Mouse (Mus musculus) embryo, embryonic 10 days (tissue): ENCODE data around the gene Tm7sf3.

Source experiments
- DNase-seq: peaks from one replicate; pipeline ENCODE4 v3.0.0-alpha.2; 2015; ENCODE audit warnings: low spot score

The Tm7sf3 gene

DNA sequence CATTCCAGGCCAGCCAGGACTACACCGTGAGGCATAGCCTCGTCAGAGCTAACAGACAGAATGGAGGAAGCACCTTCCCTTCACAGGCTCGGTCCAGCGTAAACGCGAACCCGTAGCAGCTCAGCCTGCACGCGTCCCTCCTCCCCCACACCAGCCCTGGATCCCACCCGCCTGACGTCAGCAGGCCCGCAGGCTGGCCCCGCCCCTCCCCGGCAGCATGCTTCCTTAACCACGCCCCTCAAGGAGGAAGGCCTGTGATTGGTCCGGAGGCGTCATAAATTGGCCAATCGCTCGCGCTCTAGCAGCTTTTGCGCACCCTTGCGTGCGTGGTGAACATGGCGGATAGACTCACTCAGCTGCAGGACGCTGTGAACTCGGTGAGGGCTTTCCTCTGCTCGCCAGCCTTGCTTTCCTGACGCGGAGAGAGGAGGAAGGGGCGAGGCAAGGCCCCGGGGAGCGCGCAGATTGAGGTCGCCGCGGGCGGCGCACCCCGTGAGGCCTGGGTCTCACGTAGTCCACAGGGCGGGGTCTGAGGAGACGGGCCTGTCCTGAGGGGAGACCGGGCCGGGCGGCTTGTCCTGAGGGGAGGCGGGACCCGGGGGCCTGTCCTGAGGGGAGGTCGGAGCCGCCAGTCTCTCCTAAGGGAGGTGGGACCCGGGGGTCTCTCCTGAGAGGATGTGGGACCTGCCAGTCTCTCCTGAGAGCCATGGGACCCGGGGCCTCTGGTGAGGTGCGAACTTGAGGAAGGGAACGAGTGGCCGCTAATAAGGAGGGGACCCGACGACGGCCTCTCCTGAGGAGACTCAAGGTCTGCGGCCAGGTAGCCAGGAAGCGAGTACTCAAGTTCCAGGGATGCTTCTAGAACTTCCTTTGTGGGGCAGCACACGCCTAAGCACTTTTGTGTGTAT is at the start of gene Tm7sf3, which contains the start of gene Med21:
Gene Tm7sf3 (minus strand): TSS at position 549 of the 908 bp plus-strand sequence.
Gene Med21 (plus strand): TSS at position 272 of the 908 bp plus-strand sequence.
- DNase-seq: peak; percentile 98

GRCm38 (mm10) chr6:146688861-146689260 is 46.2 kb upstream of the Tm7sf3 start:
- no peak for DNase-seq

DNA sequence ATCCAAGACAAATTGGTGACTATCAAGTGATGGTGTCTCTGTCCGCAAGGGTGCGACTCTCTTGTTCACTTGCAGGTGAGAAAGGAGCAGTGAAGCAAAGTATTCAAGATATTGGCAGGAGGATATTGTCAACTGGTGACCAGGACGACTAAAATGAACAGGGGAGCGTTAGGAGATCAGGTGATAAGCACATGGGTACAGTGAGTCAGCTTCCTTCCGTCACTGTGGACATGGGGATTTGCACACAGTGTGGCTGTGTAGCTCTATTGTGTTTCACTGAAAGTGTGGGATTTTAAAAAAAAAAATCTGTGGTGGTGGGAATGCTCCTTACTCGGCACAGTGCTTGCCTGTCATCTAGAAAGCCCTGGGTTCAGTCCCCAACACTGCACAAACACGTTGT is 45.4 kb upstream of the Tm7sf3 start:
- no peak for DNase-seq

DNA sequence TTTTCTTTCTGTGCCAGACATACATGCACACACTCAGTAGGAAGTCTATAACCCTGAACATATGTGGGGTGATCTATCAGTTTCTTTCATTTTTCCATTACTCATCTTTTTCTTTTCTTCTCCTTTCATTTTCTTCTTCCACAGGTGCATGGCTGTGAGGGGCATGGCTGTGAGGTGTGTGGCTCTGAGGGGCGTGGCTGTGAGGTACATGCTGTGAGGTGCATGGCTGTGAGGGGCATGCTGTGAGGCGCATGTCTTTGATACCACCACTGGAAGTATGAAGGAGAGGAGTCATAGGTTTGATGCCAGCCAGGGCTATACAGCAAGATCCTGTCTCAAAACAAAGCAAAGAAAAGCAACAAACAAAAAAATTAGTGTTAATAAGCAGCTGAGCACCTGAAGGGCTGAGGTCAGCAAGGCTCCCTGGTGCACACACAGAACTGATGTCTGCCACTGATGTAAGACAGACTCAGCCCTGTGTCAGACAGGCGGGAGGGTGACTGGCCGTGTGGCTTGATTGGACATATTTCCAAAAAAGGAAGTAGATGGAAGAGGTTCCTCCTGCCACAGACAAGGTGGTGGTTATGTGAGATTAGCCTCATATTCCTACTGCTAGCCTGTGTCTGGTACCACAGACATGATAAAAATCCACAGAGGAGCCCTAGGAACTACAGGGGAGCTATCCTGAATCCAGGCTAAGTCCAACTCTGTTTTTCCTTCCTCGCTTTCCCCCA is 44.0 kb upstream of the Tm7sf3 start:
- no peak for DNase-seq

DNA sequence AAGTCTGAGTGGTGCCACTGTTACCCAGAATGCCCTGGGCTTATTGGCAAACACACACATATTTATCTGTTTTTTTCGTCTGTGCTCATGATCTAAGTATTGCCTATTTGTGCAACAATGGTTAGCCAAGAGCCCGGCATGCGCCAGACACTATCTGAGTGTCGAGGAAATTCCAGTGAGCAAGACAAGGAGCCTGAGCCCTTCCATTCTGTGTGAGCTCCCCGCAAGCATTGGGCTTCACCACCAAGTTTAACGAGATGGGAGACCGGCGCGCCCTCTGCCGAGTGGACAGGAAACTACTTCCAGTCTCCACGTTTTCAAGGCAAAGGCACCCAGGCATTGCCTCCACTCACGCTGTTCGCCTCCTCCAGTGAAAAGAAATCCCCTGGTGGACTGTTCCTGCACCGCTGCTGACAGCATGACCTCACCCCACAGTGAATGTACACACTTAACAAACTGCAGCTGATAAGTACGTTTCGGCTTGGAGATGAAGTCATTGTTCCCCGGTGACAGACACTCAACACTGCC is 43.2 kb upstream of the Tm7sf3 start:
- peak; percentile 11 for DNase-seq

DNA sequence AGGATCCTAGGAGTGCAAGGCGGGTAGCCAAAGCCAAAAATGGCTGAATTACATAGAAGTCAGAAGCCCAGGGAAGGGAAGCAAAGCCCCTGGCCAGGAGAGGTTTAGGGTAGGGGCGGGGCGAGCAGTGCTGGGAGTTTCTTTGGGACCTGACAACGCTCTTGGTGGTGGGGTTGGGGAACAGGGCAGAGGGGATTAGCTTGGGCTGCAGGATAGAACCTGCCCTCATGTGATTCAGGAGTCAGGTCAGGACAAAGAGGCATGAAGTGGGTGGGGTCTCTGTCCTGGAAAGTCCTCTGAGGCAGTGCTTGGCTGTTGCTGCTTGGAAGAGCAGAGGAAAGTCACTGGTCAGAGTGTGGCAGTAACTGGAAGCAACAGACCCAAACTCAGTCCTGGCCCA is 41.3 kb upstream of the Tm7sf3 start:
- no peak for DNase-seq

DNA sequence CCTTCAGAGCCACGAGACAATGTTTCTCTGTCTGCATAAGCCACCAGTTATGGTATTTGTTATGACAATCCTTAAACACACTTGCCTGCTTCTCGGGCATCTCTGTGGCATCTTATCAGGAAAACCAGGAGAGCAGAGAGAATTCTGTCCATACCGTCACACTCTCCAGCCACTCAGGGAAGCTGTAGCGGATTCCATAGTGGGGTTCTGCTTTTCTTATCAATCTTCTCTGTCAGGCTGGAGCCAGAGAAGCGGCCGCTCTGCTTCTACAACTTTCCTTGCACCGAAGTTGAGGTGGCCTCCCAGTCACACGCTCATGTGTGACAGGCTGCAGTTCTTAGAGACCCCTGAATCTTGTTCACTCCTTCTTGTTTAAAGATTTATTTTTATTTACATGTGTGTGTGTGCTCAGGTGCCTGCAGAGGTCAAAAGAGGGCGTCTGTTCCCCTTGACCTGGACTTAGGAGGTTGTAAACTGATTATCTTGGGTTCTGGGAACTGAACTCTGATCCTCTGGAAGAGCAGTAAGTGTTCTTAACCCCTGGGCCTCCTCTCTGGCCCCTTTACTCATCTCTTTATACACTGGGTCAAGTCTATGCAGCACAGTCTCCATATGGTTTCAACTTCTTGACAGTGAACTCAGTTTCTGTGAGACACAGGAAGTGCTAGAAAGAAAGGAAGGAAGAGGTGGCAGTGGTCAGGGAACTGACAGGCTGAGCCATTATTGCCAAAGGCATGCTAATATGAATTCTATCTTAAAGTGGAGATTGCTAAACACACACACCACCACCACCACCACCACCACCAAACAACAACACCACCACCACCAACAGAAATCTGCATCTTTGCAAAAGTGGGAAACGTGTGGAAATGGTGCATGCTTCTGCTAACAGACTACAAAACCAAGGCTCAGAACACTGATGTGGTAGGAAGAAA is 35.8 kb upstream of the Tm7sf3 start:
- no peak for DNase-seq

DNA sequence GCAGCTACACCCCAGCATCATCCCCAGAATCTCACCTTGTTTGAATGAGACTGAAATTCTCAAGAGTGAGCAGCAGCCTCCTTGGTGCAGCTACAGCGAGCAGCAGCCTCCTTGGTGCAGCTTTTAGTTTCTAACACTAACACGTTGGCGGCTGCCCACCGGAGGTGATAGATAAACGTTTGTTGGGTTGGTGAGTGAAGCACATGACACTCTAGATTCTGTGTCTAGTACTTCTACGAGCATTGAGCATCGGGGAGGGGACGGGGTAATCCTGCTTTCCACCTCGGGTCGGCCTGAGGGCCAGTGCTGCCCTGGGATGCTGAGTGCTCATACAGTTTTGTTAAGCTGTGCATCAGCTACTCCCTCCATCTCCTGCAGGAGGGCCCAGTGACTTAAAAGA is 34.3 kb upstream of the Tm7sf3 start:
- DNase-seq: no peak

DNA sequence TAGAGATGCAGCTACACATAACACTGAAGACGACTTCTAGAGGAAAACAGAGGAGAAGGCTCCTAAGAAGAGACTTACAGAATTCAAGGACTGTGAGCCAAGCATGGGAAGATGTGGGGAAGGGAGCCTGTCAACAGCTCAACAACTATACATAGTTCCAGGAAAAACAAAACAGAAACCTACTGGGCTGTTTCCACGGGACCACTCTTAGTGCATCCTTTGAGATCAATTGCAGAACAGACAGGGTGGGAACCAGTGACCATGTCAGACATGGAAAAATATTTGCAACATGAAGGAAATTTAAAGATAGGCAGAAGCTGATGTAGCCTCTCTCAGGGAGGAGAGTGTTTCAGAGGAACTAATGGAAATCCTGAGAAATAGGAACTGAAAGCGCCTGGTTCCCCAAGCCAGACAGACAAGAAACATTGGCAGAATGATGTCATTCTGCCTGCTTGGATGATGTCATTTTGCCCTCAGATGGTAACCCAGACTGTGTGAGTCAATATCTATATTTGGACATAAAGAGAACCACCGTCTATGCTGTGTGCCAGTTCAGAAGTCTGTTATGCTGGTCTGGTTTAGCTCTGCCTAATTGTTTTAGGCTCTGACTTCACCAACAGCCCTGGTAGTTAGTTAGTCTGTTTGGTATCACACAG is 32.4 kb upstream of the Tm7sf3 start:
- DNase-seq: no peak

GRCm38 (mm10) chr6:146674420-146674819 is 31.8 kb upstream of the Tm7sf3 start:
- no peak for DNase-seq

- no peak for DNase-seq
Measured at GRCm38 (mm10) chr6:146673696-146674095, 31.1 kb upstream of the Tm7sf3 start.

DNA sequence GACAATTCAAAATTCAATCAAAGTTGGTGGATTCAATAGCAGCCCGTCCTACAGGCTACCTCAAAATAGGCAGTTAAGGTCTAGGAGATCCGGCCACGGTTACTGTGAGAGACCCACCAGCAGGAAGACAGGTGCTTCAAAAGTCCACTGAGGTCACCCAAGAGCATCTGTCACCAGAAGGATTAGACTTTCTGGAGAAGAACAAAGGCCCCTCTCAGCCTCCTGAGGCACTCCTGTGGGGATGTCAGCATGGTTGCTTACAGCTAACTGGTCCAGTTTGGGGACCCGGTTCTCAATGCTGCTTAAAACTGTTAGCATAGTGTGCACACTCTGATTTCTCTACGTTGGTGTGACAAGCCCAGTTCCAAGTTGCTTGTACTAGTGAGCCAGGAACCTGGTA is 29.5 kb upstream of the Tm7sf3 start:
- no peak for DNase-seq

GRCm38 (mm10) chr6:146670956-146671855 is 28.6 kb upstream of the Tm7sf3 start:
- no peak for DNase-seq

DNA sequence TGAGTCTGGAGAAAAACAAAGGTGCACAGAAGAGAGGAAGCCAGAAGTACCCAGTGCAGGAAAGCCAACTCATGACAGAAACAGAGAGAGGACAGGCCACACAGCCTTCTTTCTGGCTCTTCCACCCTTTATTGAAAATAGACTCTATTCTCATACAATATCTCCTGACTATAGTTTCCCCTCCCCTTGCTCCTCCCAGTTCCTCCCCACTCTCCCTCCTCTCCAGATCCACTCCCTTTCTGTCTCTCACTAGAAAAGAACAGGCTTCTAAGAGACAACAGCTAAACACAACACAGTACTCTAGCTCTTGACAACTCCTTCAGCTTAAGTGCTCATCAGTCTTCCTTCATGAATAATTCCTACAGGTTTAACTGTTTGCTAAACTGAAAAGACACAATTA is 26.0 kb upstream of the Tm7sf3 start:
- DNase-seq: no peak

GRCm38 (mm10) chr6:146666811-146667210 is 24.2 kb upstream of the Tm7sf3 start:
- no peak for DNase-seq

GRCm38 (mm10) chr6:146665408-146665807 is 22.8 kb upstream of the Tm7sf3 start:
- DNase-seq: no peak

- DNase-seq: no peak
Measured at GRCm38 (mm10) chr6:146664917-146665316, 22.3 kb upstream of the Tm7sf3 start.

DNA sequence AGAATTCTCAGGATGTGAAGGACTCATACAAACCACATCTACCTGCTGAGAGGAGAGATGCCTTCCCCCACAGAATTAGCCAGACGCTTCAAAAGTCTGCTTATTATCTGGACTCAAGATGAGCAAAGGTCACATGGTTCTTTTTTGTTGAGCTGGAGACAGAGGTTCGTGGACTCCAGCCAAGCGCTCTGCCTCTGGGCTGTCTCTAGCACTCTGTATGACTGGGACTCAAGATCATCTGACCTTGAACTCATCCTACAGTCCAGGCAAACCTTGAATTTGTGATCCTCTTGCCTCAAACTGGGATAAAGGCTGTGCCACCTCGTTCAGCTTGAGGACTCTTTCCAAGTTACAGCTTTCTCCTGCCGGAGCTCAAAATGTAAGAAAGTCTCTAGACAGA is 21.5 kb upstream of the Tm7sf3 start:
- no peak for DNase-seq

DNA sequence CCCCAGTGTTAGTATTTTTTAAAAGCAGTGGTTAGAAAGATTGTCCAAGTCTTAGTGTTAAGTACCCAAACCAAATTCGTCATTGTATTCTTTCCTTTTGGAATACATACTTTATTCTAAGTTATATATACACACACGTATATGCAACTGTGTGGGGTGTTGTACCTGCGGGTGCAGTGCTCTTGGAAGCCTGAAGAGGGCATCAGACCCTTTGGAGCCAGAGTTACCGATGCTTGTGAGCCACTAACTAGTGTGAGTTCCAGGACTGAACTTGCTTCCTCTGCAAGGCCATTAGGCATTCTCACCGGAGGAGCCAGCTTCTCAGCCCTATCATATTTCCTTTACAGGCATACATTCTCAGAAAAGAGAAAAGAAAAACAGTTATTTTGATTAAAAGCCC is 20.1 kb upstream of the Tm7sf3 start:
- peak; percentile 70 for DNase-seq

DNA sequence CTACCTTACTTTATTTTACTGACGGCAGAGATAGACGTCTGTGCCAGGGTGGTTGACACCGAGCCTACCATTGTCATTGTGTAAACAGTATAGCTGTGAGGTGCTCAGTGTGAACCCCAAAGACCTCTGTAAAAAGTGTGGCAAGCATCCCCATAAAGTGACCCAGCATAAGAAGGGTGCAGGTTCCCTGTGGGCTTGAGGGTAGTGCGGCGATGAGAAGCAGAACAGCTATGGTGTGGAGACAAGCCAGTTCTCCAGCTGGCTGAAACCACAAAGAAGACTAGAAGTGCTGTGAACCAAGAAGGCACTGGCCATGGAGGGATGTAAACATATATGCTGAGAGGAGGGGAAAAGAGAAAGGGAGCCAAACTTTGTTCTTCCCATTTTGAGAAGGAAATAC is 19.0 kb upstream of the Tm7sf3 start:
- no peak for DNase-seq
